Mouse (Mus musculus): ENCODE results near the gene Nlgn1. TPM values are rescaled to one million over a fixed set of nuclear protein-coding genes. Genes with fewer than 3 reads are reported as not detected.

Nlgn1 gene
- polyA plus RNA-seq, 1 experiment from 2014 or later = 1.6 TPM

DNA sequence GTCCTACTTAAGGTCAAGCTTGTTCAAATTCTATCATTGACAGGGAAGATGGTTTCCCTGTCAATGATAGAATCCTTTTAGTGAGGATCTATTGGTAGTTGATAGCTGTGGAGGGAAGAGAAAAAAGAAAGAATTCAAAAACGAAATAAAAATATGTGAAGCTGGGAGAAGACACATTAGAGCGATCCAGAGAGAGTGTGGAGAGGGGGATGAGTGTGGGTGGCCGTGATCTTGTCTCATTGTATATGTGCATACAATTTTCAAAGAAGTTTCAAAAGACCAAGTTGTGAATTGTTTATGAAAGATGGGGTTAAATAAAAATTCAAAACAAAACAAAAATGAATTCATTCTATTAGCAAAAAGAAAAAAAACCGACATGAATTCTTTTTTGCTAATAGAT is 568.6 kb downstream of the Nlgn1 start:
- H3K4me2 ChIP-seq (ENCODE audit: low read depth, low read length) = no peak overlapping the region
- no peaks in the 10 kb centered on the region for H3K27me3 ChIP-seq (ENCODE audit: control insufficient read depth, insufficient read depth, low read length)
- H3K9me3 ChIP-seq (replicated peaks; ENCODE audit: control insufficient read depth, low read length) = no peaks in the 10 kb centered on the region
- no peak for ATAC-seq (ENCODE audit: insufficient read depth, low FRiP score)
- no peaks in the 10 kb centered on the region for H3K4me1 ChIP-seq (ENCODE audit: control insufficient read depth, insufficient read depth, low read length)
- H3K27ac ChIP-seq (ENCODE audit: low read length) = no peak overlapping the region
- 82% methylated on average over 4 of the region's 4 CpGs for WGBS
- H3K4me3 ChIP-seq (replicated peaks; ENCODE audit: low read length) = no peak overlapping the region
- no peaks in the 10 kb centered on the region for H3K36me3 ChIP-seq (ENCODE audit: control insufficient read depth, insufficient read depth, low read length)
- H3K9ac ChIP-seq (ENCODE audit: low read length) = no peak overlapping the region

- Histone ChIP-seq H3K36me3 (ENCODE audit: control insufficient read depth, insufficient read depth, low read length) (no peaks in the 10 kb centered on the region), H3K27me3 (ENCODE audit: control insufficient read depth, insufficient read depth, low read length) (no peaks in the 10 kb centered on the region), H3K27ac (ENCODE audit: low read length) (no peak overlapping the region), H3K4me1 (ENCODE audit: control insufficient read depth, insufficient read depth, low read length) (no peaks in the 10 kb centered on the region), H3K9ac (ENCODE audit: low read length) (no peak overlapping the region), H3K4me2 (ENCODE audit: low read depth, low read length) (no peak overlapping the region), H3K4me3 (replicated peaks; ENCODE audit: low read length) (no peak overlapping the region), H3K9me3 (replicated peaks; ENCODE audit: control insufficient read depth, low read length) (no peaks in the 10 kb centered on the region)
- 86% methylated on average over 2 of the region's 2 CpGs for WGBS
- no peak for ATAC-seq (ENCODE audit: insufficient read depth, low FRiP score)
Measured at GRCm38 (mm10) chr3:25757813-25758212, 574.4 kb downstream of the Nlgn1 start.

DNA sequence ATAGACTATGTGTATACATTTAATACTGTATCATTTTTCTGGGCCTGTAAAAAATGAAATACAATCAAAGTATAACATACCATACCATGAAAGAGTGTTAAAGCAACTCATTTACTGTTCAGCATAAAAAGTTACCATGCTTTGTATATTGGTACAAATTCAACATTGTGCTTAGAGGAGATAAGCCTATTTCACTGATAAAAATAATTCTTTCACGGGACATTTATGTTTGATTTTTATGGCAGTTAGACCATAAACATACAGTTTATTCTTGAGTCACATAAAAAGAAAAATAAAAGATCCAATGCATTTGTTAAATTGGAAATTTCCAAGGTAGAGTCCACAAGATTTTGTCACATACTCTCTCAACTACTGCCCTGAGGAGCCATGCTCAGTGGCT is 608.1 kb downstream of the Nlgn1 start:
- no peak overlapping the region for H3K4me3 ChIP-seq (replicated peaks; ENCODE audit: low read length)
- H3K4me2 ChIP-seq (ENCODE audit: low read depth, low read length) = no peak overlapping the region
- H3K4me1 ChIP-seq (ENCODE audit: control insufficient read depth, insufficient read depth, low read length) = no peaks in the 10 kb centered on the region
- no peak overlapping the region for H3K27ac ChIP-seq (ENCODE audit: low read length)
- no peaks in the 10 kb centered on the region for H3K27me3 ChIP-seq (ENCODE audit: control insufficient read depth, insufficient read depth, low read length)
- no peak overlapping the region for H3K9ac ChIP-seq (ENCODE audit: low read length)
- no peak for ATAC-seq (ENCODE audit: insufficient read depth, low FRiP score)
- no peaks in the 10 kb centered on the region for H3K9me3 ChIP-seq (replicated peaks; ENCODE audit: control insufficient read depth, low read length)
- no peaks in the 10 kb centered on the region for H3K36me3 ChIP-seq (ENCODE audit: control insufficient read depth, insufficient read depth, low read length)
- WGBS = 50% methylated on average over 1 of the region's 1 CpGs

DNA sequence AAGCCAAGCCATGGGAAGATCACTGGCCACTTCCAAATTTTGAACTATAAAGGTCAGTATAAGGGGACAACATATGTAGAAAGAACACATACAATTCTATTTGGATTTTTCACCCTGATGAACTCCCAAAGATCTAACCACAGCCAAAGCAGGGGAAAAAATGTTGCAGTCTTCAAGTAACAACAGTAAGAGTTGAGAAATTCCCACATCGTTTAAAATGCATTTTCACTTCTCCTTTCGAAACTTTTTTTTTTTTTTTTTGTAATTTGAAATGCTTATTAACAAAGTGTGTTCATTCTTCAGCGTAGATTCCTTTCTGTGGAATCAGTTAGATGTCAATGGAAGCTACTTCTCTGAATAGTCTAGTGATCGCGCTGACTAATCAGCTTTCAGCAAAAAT is 610.8 kb downstream of the Nlgn1 start:
- Histone ChIP-seq H3K36me3 (ENCODE audit: control insufficient read depth, insufficient read depth, low read length) (no peaks in the 10 kb centered on the region), H3K9me3 (replicated peaks; ENCODE audit: control insufficient read depth, low read length) (no peaks in the 10 kb centered on the region), H3K4me3 (replicated peaks; ENCODE audit: low read length) (no peak overlapping the region), H3K4me2 (ENCODE audit: low read depth, low read length) (no peak overlapping the region), H3K27ac (ENCODE audit: low read length) (no peak overlapping the region), H3K9ac (ENCODE audit: low read length) (no peak overlapping the region), H3K27me3 (ENCODE audit: control insufficient read depth, insufficient read depth, low read length) (no peaks in the 10 kb centered on the region), H3K4me1 (ENCODE audit: control insufficient read depth, insufficient read depth, low read length) (no peaks in the 10 kb centered on the region)
- ATAC-seq (ENCODE audit: insufficient read depth, low FRiP score) = no peak
- 79% methylated on average over 5 of the region's 5 CpGs for WGBS

DNA sequence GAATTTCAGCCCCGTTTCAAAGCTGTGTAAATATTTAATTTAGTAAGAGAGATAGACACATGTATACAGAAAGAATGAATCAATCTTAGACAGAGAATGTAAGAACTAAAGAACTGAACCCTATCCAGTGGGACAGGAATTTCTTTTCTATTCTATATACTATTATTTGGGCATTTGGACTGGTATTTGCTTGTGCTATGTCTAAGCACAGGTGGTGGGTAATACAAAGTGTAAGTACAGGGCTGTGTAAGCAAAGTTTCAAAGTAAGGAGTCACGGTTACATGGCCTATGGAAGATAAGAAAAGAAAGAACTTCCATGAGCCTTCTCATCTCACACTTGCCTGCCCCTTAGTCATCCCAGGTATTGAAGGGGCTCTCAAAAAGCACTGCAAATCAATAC is 624.9 kb downstream of the Nlgn1 start:
- no peak for ATAC-seq (ENCODE audit: insufficient read depth, low FRiP score)
- 28% methylated on average over 2 of the region's 2 CpGs for WGBS
- no peaks in the 10 kb centered on the region for H3K9me3 ChIP-seq (replicated peaks; ENCODE audit: control insufficient read depth, low read length)
- H3K9ac ChIP-seq (ENCODE audit: low read length) = no peak overlapping the region
- H3K4me3 ChIP-seq (replicated peaks; ENCODE audit: low read length) = no peak overlapping the region
- H3K27ac ChIP-seq (ENCODE audit: low read length) = no peak overlapping the region
- no peaks in the 10 kb centered on the region for H3K27me3 ChIP-seq (ENCODE audit: control insufficient read depth, insufficient read depth, low read length)
- H3K36me3 ChIP-seq (ENCODE audit: control insufficient read depth, insufficient read depth, low read length) = no peaks in the 10 kb centered on the region
- H3K4me1 ChIP-seq (ENCODE audit: control insufficient read depth, insufficient read depth, low read length) = no peaks in the 10 kb centered on the region
- H3K4me2 ChIP-seq (ENCODE audit: low read depth, low read length) = no peak overlapping the region

DNA sequence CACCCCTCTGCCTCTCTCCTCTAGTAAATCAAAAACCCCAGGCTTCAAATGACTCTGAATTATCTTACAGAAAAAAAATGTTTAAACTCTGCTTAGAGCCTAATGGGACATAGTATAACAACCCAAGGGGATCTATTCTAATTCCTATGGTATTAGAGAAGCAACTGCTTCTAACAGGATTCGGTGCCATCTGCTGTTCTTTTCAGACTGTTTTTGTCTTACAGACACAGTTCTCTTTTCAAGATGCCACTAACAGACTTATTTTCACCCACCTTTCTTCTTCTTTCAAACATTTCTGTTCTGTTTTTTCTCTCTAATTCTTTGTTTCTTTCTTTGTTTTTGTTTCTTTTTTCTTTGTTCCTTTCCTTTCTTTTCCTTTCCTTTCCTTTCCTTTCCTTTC is 635.0 kb downstream of the Nlgn1 start:
- no peaks in the 10 kb centered on the region for H3K9me3 ChIP-seq (replicated peaks; ENCODE audit: control insufficient read depth, low read length)
- no peaks in the 10 kb centered on the region for H3K36me3 ChIP-seq (ENCODE audit: control insufficient read depth, insufficient read depth, low read length)
- no peak overlapping the region for H3K9ac ChIP-seq (ENCODE audit: low read length)
- H3K27ac ChIP-seq (ENCODE audit: low read length) = no peak overlapping the region
- H3K4me2 ChIP-seq (ENCODE audit: low read depth, low read length) = no peak overlapping the region
- no peak for ATAC-seq (ENCODE audit: insufficient read depth, low FRiP score)
- WGBS = 84% methylated on average over 1 of the region's 1 CpGs
- no peaks in the 10 kb centered on the region for H3K4me1 ChIP-seq (ENCODE audit: control insufficient read depth, insufficient read depth, low read length)
- no peaks in the 10 kb centered on the region for H3K27me3 ChIP-seq (ENCODE audit: control insufficient read depth, insufficient read depth, low read length)
- H3K4me3 ChIP-seq (replicated peaks; ENCODE audit: low read length) = no peak overlapping the region

GRCm38 (mm10) chr3:25688789-25689464 is 643.3 kb downstream of the Nlgn1 start:
- H3K4me2 ChIP-seq (ENCODE audit: low read depth, low read length) = no peak overlapping the region
- H3K36me3 ChIP-seq (ENCODE audit: control insufficient read depth, insufficient read depth, low read length) = no peaks in the 10 kb centered on the region
- H3K27ac ChIP-seq (ENCODE audit: low read length) = no peak overlapping the region
- no peak; the same call in 1 of the 2 replicates for ATAC-seq (ENCODE audit: insufficient read depth, low FRiP score)
- WGBS = 66% methylated on average over 6 of the region's 6 CpGs
- no peaks in the 10 kb centered on the region for H3K4me1 ChIP-seq (ENCODE audit: control insufficient read depth, insufficient read depth, low read length)
- H3K9ac ChIP-seq (ENCODE audit: low read length) = no peak overlapping the region
- no peaks in the 10 kb centered on the region for H3K27me3 ChIP-seq (ENCODE audit: control insufficient read depth, insufficient read depth, low read length)
- no peak overlapping the region for H3K4me3 ChIP-seq (replicated peaks; ENCODE audit: low read length)
- no peaks in the 10 kb centered on the region for H3K9me3 ChIP-seq (replicated peaks; ENCODE audit: control insufficient read depth, low read length)

DNA sequence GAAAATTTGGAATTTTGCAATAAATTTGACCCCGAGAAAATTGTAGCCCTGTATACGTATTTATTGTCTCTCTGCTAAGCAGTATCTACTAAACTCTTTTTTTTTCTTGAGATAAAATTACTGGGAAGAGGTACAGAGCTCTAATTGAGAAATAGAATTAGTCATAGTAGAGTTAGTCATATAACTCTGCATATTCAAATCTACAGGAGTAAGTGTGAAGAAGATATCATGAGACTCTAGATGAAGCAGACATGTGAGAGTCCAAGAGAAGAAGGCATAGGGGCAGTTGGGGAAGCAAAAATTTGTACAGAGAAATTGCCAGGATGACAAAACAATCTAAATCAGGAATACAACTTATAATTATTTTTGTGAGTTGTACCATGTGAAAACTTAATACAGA is 648.6 kb downstream of the Nlgn1 start:
- Histone ChIP-seq H3K9ac (ENCODE audit: low read length) (no peak overlapping the region), H3K4me2 (ENCODE audit: low read depth, low read length) (no peak overlapping the region), H3K9me3 (replicated peaks; ENCODE audit: control insufficient read depth, low read length) (no peaks in the 10 kb centered on the region), H3K27ac (ENCODE audit: low read length) (no peak overlapping the region), H3K4me3 (replicated peaks; ENCODE audit: low read length) (no peak overlapping the region), H3K36me3 (ENCODE audit: control insufficient read depth, insufficient read depth, low read length) (no peaks in the 10 kb centered on the region), H3K4me1 (ENCODE audit: control insufficient read depth, insufficient read depth, low read length) (no peaks in the 10 kb centered on the region), H3K27me3 (ENCODE audit: control insufficient read depth, insufficient read depth, low read length) (no peaks in the 10 kb centered on the region)
- 90% methylated on average over 2 of the region's 2 CpGs for WGBS
- ATAC-seq (ENCODE audit: insufficient read depth, low FRiP score) = no peak

DNA sequence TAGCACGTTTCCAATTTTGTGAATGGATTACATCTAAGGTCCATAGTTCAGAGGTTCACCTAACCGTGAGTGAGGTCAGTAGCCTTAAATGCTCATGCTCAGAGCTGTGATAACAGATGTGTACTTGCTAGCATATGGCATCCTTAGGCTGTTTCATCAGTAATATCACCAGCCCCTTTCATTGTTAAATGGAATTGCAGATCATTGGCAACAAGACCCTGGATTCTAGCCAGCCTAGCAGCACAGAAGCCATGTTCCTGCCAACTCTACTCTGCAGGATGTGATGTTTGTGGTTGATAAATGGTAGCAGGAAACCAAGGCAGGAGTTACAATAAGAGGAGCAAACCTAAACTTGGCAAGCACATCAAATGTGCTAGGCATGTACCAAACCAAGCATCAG is 652.9 kb downstream of the Nlgn1 start:
- WGBS = 78% methylated on average over 2 of the region's 2 CpGs

More for the DNA sequence above, 652.9 kb downstream of the Nlgn1 start:
- no peaks in the 10 kb centered on the region for H3K4me1 ChIP-seq (ENCODE audit: control insufficient read depth, insufficient read depth, low read length)
- H3K9ac ChIP-seq (ENCODE audit: low read length) = no peak overlapping the region
- no peak overlapping the region for H3K4me2 ChIP-seq (ENCODE audit: low read depth, low read length)
- H3K4me3 ChIP-seq (replicated peaks; ENCODE audit: low read length) = no peak overlapping the region
- ATAC-seq (ENCODE audit: insufficient read depth, low FRiP score) = no peak
- H3K36me3 ChIP-seq (ENCODE audit: control insufficient read depth, insufficient read depth, low read length) = no peaks in the 10 kb centered on the region
- no peaks in the 10 kb centered on the region for H3K9me3 ChIP-seq (replicated peaks; ENCODE audit: control insufficient read depth, low read length)
- no peak overlapping the region for H3K27ac ChIP-seq (ENCODE audit: low read length)
- H3K27me3 ChIP-seq (ENCODE audit: control insufficient read depth, insufficient read depth, low read length) = no peaks in the 10 kb centered on the region
